Mouse (Mus musculus) liver, embryonic 15.5 days (tissue): ENCODE results near the gene Pde10a. TPM values are rescaled to one million over a fixed set of nuclear protein-coding genes. Genes with fewer than 3 reads are reported as not detected.

Experiments used
- ATAC-seq: fragments of 200-750 bp; cut with Nextera tagmentation; 2 replicates; pipeline ENCODE4 v1.8.0; 2017; ENCODE audit warnings: moderate number of reproducible peaks, mild to moderate bottlenecking, moderate library complexity; ENCODE audit not compliant: insufficient read depth
- H3K27ac ChIP-seq: fragments of 300-500 bp; sonication (generic); replicated peaks from 2 replicates; pipeline ENCODE4 v1.5.1; 2015; ENCODE audit warnings: mild to moderate bottlenecking, inconsistent platforms
- H3K27me3 ChIP-seq: fragments of 300-500 bp; sonication (generic); 2 replicates; pipeline ENCODE4 v1.6.1; 2015; ENCODE audit warnings: mild to moderate bottlenecking, inconsistent platforms
- H3K36me3 ChIP-seq: fragments of 300-500 bp; sonication (generic); replicated peaks from 2 replicates; pipeline ENCODE4 v1.6.1; 2015; ENCODE audit warnings: moderate library complexity, mild to moderate bottlenecking, inconsistent platforms
- H3K4me1 ChIP-seq: fragments of 300-500 bp; sonication (generic); replicated peaks from 2 replicates; pipeline ENCODE4 v1.6.1; 2015; ENCODE audit warnings: inconsistent platforms
- H3K4me2 ChIP-seq: fragments of 300-500 bp; sonication (generic); 2 replicates; pipeline ENCODE4 v1.6.1; 2015; ENCODE audit warnings: moderate library complexity, mild to moderate bottlenecking, inconsistent platforms
- H3K4me3 ChIP-seq: fragments of 300-500 bp; sonication (generic); replicated peaks from 2 replicates; pipeline ENCODE4 v1.5.1; 2015; ENCODE audit warnings: mild to moderate bottlenecking, inconsistent platforms
- H3K9ac ChIP-seq: fragments of 300-500 bp; sonication (generic); 2 replicates; pipeline ENCODE4 v1.6.1; 2015; ENCODE audit warnings: moderate library complexity, mild to moderate bottlenecking, inconsistent platforms
- H3K9me3 ChIP-seq: fragments of 300-500 bp; sonication (generic); replicated peaks from 2 replicates; pipeline ENCODE4 v1.6.1; 2016; ENCODE audit warnings: inconsistent platforms
- WGBS: fragments of 180-500 bp; shearing (Covaris S2); methylation state at CpG from one replicate; pipeline ENCODE4 v1.1.7; 2015; ENCODE audit warnings: mixed read lengths; ENCODE audit not compliant: insufficient replicate concordance; 5-methylcytosine and 5-hydroxymethylcytosine counted together
- polyA plus RNA-seq: library from polyadenylated mRNA; unstranded; fragments of >200 nt; fragmentation: Nextera tagmentation; extraction: Ambion mirVana; gene quantifications from 2 replicates; pipeline ENCODE4 v1.2.1, GENCODE M21; 2015

Gene Pde10a
- polyA plus RNA-seq, 1 experiment from 2014 or later: 0.67 TPM

GRCm38 (mm10) chr17:8592427-8593277 is 67.5 kb downstream of the Pde10a start:
- H3K4me2 ChIP-seq: no peak overlapping the region; the same call in 1 of the 2 replicates
- H3K9ac ChIP-seq: no peak overlapping the region
- ATAC-seq: no peak
- no peak overlapping the region for H3K4me3 ChIP-seq
- no peaks in the 10 kb centered on the region for H3K9me3 ChIP-seq
- H3K27me3 ChIP-seq: no peaks in the 10 kb centered on the region; the same call in 1 of the 2 replicates
- no peaks in the 10 kb centered on the region for H3K4me1 ChIP-seq
- 10% methylated on average over 22 of the region's 22 CpGs for WGBS
- no peaks in the 10 kb centered on the region for H3K36me3 ChIP-seq
- no peak overlapping the region for H3K27ac ChIP-seq

GRCm38 (mm10) chr17:8597790-8598189 is 72.6 kb downstream of the Pde10a start:
- ATAC-seq: no peak
- no peak overlapping the region for H3K4me3 ChIP-seq
- 9% methylated on average over 7 of the region's 7 CpGs for WGBS
- no peak overlapping the region for H3K9ac ChIP-seq
- H3K27ac ChIP-seq: no peak overlapping the region
- H3K4me1 ChIP-seq: no peaks in the 10 kb centered on the region
- no peaks in the 10 kb centered on the region; the same call in 1 of the 2 replicates for H3K27me3 ChIP-seq
- H3K4me2 ChIP-seq: no peak overlapping the region
- H3K9me3 ChIP-seq: no peaks in the 10 kb centered on the region
- no peaks in the 10 kb centered on the region for H3K36me3 ChIP-seq

GRCm38 (mm10) chr17:8602976-8603375 is 77.8 kb downstream of the Pde10a start:
- Histone ChIP-seq H3K9me3 (no peaks in the 10 kb centered on the region), H3K4me1 (no peaks in the 10 kb centered on the region), H3K27me3 (no peaks in the 10 kb centered on the region), H3K4me3 (no peak overlapping the region), H3K27ac (no peak overlapping the region), H3K9ac (no peak overlapping the region), H3K36me3 (no peaks in the 10 kb centered on the region), H3K4me2 (no peak overlapping the region)
- no peak for ATAC-seq
- WGBS: 73% methylated on average over 3 of the region's 3 CpGs

DNA sequence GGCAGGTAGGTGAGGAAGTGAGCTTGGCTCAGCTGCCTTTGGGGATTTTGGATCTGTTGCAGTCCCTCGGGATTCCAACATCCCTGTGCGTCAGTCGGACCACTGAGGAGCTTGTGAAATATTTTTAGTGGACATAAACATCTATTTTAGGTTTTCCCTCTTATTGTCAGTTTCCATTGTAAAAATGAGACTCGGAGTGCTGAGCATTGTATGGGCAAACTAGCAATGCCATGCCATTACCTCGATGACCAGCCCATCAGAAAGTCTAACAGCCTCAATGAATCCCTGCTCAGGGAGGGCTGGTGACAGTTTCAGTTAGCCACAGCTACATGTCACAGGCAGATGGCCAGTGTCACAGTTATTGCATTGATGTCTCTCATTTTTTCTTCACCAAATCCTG is 80.7 kb downstream of the Pde10a start:
- WGBS: 54% methylated on average over 5 of the region's 5 CpGs
- no peaks in the 10 kb centered on the region for H3K9me3 ChIP-seq
- no peaks in the 10 kb centered on the region for H3K4me1 ChIP-seq

GRCm38 (mm10) chr17:8606695-8607094 is 81.5 kb downstream of the Pde10a start:
- H3K27me3 ChIP-seq: no peaks in the 10 kb centered on the region
- no peak overlapping the region for H3K4me3 ChIP-seq
- H3K36me3 ChIP-seq: no peaks in the 10 kb centered on the region
- no peak overlapping the region for H3K9ac ChIP-seq
- WGBS: 27% methylated on average over 3 of the region's 3 CpGs
- no peaks in the 10 kb centered on the region for H3K9me3 ChIP-seq
- ATAC-seq: no peak
- no peak overlapping the region for H3K4me2 ChIP-seq
- H3K4me1 ChIP-seq: no peaks in the 10 kb centered on the region
- H3K27ac ChIP-seq: no peak overlapping the region

More for the DNA sequence above, 80.7 kb downstream of the Pde10a start:
- Histone ChIP-seq H3K27me3 (no peaks in the 10 kb centered on the region), H3K27ac (no peak overlapping the region), H3K36me3 (no peaks in the 10 kb centered on the region), H3K4me3 (no peak overlapping the region), H3K4me2 (no peak overlapping the region), H3K9ac (no peak overlapping the region)
- no peak for ATAC-seq

- ATAC-seq: no peak
- Histone ChIP-seq H3K27me3 (no peaks in the 10 kb centered on the region), H3K36me3 (no peaks in the 10 kb centered on the region), H3K27ac (no peak overlapping the region), H3K4me2 (no peak overlapping the region), H3K9me3 (no peaks in the 10 kb centered on the region), H3K9ac (no peak overlapping the region), H3K4me1 (no peaks in the 10 kb centered on the region), H3K4me3 (no peak overlapping the region)
- WGBS: 65% methylated on average over 4 of the region's 4 CpGs
Observed at GRCm38 (mm10) chr17:8611916-8612315, 86.7 kb downstream of the Pde10a start.

DNA sequence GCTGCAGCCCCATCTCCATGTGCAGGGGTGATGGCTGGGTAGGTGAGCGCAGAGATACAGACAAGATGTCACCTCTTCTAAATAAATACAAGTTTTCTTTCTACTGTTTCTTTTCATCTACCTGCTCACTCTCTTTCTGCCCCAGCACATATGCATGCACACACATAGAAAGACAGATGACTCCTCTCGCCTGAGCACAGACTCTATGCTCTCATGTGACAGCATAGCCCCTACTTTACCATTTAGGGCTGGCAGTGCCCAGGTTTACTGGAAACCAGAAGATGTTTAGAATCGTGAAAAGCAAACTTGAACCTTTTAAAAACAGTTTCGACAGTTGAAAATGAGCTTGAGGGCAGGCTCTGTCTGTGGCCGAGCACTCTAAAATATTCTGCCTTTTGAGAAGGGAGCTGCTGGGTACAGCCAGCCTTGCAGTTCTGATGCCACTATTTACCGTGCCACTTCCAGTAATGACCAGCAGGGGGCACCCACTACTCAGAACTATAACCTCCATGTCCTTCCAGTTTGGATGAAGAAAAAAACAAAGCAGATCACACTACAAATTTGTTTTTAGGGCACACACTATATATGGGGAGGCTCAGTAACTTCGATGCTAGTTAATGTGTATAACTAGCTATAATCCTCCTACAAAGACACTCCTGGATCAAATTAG is 88.8 kb downstream of the Pde10a start:
- H3K4me1 ChIP-seq: no peaks in the 10 kb centered on the region
- H3K9ac ChIP-seq: no peak overlapping the region
- WGBS: 29% methylated on average over 7 of the region's 7 CpGs
- H3K27me3 ChIP-seq: no peaks in the 10 kb centered on the region
- no peaks in the 10 kb centered on the region for H3K36me3 ChIP-seq
- H3K4me2 ChIP-seq: no peak overlapping the region
- no peaks in the 10 kb centered on the region for H3K9me3 ChIP-seq
- H3K4me3 ChIP-seq: no peak overlapping the region
- no peak for ATAC-seq
- no peak overlapping the region for H3K27ac ChIP-seq

DNA sequence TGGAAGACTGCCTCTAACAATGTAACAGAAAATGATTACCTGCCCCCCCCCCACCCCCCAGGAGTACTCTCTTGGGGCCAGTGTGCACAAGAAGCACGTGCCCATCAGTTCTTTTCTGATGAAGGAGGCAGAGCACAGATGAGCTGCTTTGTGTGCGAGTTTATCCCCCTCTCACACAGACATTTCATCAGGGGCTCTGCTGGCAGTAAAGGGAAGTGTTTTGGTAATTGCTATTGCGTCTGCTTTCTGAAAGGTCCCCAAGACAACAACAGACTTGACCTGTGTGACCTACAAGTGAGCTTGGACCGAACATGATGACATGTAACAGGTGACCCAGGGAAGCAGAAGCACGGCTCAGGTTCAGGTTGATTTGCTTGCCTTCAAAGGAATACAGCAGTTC is 95.2 kb downstream of the Pde10a start:
- WGBS: 49% methylated on average over 5 of the region's 5 CpGs

DNA sequence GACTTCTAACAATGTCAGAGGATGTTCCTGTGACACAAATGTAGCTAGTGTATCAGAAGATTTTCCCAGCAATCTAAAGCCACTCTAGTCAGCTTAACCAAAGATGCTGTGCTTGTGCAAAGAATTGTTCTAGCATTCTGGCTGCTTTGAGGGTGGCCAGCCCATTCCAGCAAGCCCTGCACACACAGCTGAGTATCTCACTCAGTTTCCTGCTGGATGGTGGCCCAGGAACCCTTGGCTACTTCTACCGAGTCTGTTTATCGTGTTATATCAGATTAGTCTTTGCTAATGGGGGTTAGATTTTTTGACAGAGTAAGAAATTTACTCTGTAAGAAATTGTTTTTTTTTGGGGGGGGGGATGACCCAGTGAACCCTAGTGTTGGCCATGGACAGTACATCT is 95.9 kb downstream of the Pde10a start:
- no peaks in the 10 kb centered on the region for H3K4me1 ChIP-seq
- ATAC-seq: no peak
- no peak overlapping the region for H3K9ac ChIP-seq
- WGBS: 58% methylated on average over 2 of the region's 2 CpGs
- no peaks in the 10 kb centered on the region for H3K9me3 ChIP-seq
- 0 out of 2 replicates have a peak, but pooled peaks cover 8% of the 10 kb centered on the region for H3K27me3 ChIP-seq
- H3K27ac ChIP-seq: no peak overlapping the region
- H3K4me3 ChIP-seq: no peak overlapping the region
- no peaks in the 10 kb centered on the region for H3K36me3 ChIP-seq
- H3K4me2 ChIP-seq: no peak overlapping the region

More for the DNA sequence above, 95.2 kb downstream of the Pde10a start:
- H3K4me3 ChIP-seq: no peak overlapping the region
- H3K27me3 ChIP-seq: 0 out of 2 replicates have a peak, but pooled peaks cover 8% of the 10 kb centered on the region
- no peaks in the 10 kb centered on the region for H3K9me3 ChIP-seq
- H3K4me1 ChIP-seq: no peaks in the 10 kb centered on the region
- H3K9ac ChIP-seq: no peak overlapping the region
- ATAC-seq: no peak
- H3K27ac ChIP-seq: no peak overlapping the region
- H3K4me2 ChIP-seq: no peak overlapping the region
- H3K36me3 ChIP-seq: no peaks in the 10 kb centered on the region

GRCm38 (mm10) chr17:8621906-8622305 is 96.7 kb downstream of the Pde10a start:
- Histone ChIP-seq H3K4me2 (no peak overlapping the region), H3K9ac (no peak overlapping the region), H3K36me3 (no peaks in the 10 kb centered on the region), H3K4me1 (no peaks in the 10 kb centered on the region), H3K27ac (no peak overlapping the region), H3K4me3 (no peak overlapping the region), H3K9me3 (no peaks in the 10 kb centered on the region), H3K27me3 (0 out of 2 replicates have a peak, but pooled peaks cover 8% of the 10 kb centered on the region)
- ATAC-seq: no peak
- 50% methylated on average over 6 of the region's 6 CpGs for WGBS

- Histone ChIP-seq H3K4me3 (no peak overlapping the region), H3K9ac (no peak overlapping the region), H3K27ac (no peak overlapping the region), H3K4me2 (no peak overlapping the region), H3K4me1 (no peaks in the 10 kb centered on the region), H3K36me3 (no peaks in the 10 kb centered on the region), H3K27me3 (0 out of 2 replicates have a peak, but pooled peaks cover 8% of the 10 kb centered on the region), H3K9me3 (no peaks in the 10 kb centered on the region)
- no peak for ATAC-seq
- WGBS: 58% methylated on average over 8 of the region's 8 CpGs
Observed at GRCm38 (mm10) chr17:8626421-8626820, 101.2 kb downstream of the Pde10a start.
